Mouse (Mus musculus): ENCODE data around the gene Ndufaf2. TPM values are rescaled to one million over a fixed set of nuclear protein-coding genes. Genes with fewer than 3 reads are reported as not detected.

Ndufaf2 gene
- total RNA-seq, 2 experiments from 2014 or later = 25.9 to 26.4 TPM

DNA sequence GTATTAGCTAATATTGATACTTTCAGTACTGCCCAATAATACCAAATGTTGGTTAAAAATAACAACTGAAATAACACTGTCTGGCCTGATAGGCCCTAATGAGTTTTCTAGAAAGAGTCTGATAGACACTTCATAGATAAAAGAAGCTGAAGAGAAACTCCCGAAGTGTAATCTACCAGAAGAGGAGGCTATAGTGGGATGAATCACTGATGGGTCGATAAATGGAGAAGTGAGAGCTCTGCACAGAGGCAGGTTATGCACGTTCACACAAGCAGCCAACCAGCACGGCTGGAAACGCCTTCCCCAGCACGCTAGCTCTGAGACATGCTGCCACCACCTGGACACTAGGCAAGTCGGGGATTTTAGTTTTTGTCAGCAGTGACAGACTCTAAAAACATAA, 117.1 kb downstream of the Ndufaf2 start:
- peak; percentile 66 to 74 for DNase-seq (ENCODE audit: low spot score in 2 of 2)

- DNase-seq (ENCODE audit: low spot score in 2 of 2) = no peak
Measured at GRCm38 (mm10) chr13:108040451-108040850, 118.0 kb downstream of the Ndufaf2 start.

DNA sequence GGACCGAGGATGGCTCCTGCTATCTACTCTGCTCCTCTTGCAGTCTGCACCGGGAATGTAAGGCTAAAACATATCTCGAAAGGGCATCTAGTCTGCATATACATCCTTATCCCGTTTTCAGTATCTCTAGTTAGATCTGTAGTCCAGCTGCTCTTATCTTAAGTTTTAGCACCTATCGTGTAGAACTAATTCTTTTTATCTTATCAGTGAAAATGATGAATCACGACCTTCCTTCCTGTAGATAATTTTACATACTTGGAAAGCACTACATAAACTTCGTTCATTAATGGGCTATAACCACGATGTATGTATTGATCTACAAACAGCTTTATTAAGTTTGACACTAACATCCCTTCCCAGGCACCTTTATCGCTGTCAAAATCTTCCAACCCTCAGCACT, 118.5 kb downstream of the Ndufaf2 start:
- DNase-seq (ENCODE audit: low spot score in 2 of 2) = no peak

DNA sequence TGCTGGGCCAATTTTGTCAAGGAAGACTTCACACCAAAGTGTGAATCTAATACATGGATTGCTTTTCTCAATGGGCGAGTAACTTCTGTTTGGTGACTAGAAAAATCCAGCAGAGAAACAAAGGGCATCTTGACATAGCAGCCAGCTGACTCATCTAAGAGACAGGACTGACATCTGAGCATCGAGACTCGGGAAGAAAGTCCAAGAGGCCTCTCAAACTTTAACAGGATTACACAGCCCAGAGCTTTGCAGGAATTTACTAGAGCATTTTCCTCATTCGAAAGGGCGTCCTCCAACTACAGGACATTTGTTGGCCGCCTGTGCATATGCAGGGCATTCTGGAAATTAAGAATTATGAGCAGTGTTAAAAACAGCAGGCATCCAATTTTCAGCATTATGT, 119.0 kb downstream of the Ndufaf2 start:
- DNase-seq (ENCODE audit: low spot score in 2 of 2) = no peak

DNA sequence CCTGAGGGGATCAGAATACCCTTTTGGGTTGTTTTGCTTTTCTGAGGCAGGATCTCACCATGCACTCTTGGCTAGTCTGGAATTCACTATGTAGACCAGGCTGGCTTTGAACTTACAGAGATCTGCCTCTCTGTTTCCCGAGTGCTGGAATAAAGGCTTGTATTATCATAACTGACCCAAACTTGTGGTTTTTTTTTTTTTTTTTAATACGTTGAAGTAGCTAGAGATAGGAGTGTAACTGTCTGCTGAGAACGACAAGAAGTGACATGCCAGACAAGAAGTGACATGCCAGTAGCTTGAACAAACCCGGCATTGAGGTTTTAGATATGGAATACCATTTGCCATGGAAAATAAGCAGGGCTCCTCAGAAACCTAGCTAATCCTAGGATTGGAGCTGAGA, 125.6 kb downstream of the Ndufaf2 start:
- DNase-seq (ENCODE audit: low spot score in 2 of 2) = no peak

- no peak for DNase-seq (ENCODE audit: low spot score in 2 of 2)
Measured at GRCm38 (mm10) chr13:108025802-108026201, 132.6 kb downstream of the Ndufaf2 start.

- DNase-seq (ENCODE audit: low spot score in 2 of 2) = no peak
Measured at GRCm38 (mm10) chr13:108017349-108017748, 141.1 kb downstream of the Ndufaf2 start.

DNA sequence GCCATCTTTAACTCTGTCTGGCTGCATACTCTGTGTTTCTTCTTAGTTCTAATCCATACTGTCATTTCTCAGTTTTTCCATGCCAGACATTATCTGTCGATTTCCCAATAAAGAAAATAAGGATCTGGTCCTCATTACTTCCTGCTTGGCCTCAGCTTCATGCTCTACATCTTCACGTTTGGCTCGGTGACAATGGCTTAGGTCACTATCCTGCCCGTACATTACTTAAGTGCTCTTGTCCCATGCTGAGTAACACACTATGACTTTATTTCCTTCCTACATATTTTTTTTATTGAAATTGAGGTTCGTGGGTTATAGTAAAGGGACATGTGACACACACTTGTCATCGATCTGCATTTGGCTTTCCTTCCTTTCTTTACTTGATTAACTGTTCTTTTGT, 143.3 kb downstream of the Ndufaf2 start:
- DNase-seq (ENCODE audit: low spot score in 2 of 2) = no peak

- no peak for DNase-seq (ENCODE audit: low spot score in 2 of 2)
Measured at GRCm38 (mm10) chr13:108013839-108014238, 144.6 kb downstream of the Ndufaf2 start.

GRCm38 (mm10) chr13:108013110-108013509, 145.3 kb downstream of the Ndufaf2 start:
- no peak for DNase-seq (ENCODE audit: low spot score in 2 of 2)

DNA sequence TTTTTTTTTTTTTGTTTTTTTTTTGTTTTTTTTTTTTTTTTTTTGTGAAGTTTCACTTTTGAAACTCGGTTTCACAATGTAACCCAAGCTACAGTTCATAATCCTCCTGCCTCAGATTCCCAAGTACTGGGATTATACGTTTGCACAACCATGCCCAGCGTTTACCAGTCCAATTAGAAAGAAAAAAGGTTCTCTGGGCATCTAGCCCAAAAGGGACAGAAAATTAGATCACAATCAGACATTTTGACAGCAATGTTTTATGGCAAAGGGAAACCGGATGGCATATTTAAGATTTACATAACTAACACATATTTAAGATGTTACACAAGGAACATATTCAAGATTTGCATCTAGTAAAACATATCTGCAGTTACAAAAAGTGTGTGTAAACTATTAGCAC, 150.6 kb downstream of the Ndufaf2 start:
- DNase-seq (ENCODE audit: low spot score in 2 of 2) = no peak

- DNase-seq (ENCODE audit: low spot score in 2 of 2) = no peak
Measured at GRCm38 (mm10) chr13:107996301-107996700, 162.1 kb downstream of the Ndufaf2 start.

DNA sequence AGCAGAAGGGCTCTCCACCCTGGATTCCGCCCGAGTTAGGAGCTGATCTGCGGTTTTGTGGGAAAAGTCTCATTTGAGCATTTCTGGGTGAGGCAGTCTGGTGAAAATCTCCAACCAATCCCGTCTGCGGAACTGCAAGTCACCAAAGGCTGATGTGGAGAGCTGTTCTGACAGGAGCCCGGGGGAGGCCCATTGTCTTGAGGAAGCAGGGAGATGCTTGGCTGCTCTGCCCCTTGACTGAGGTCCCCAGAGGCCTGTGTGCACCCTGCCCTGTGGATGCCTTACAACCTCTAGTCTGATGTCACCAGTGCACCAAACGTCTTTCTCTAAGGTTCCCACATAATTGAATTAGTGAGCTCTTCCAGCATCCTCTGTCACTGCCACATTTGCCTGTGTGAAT, 163.2 kb downstream of the Ndufaf2 start:
- DNase-seq (ENCODE audit: low spot score in 2 of 2) = no peak

DNA sequence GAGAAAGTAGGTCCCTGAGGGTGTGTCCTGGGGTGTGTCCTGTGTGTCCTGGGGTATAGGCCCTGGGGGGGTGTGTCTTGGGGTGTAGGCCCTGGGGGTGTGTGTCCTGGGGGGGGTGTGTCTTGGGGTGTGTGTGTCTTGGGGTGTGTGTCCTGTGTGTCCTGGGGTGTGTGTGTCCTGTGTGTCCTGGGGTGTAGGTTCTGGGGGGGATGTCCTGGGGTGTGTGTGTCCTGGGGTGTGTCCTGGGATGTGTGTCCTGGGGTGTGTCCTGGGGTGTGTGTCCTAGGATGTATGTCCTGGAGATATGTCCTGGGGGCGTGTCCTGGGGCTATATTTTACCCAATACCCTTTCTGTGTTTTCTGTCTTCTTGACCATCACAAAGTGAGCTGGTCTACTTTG, 165.8 kb downstream of the Ndufaf2 start:
- DNase-seq (ENCODE audit: low spot score in 2 of 2) = no peak

- no peak for DNase-seq (ENCODE audit: low spot score in 2 of 2)
Measured at GRCm38 (mm10) chr13:107984641-107985040, 173.8 kb downstream of the Ndufaf2 start.

- no peak for DNase-seq (ENCODE audit: low spot score in 2 of 2)
Measured at GRCm38 (mm10) chr13:107984186-107984585, 174.2 kb downstream of the Ndufaf2 start.

- DNase-seq (ENCODE audit: low spot score in 2 of 2) = no peak
Measured at GRCm38 (mm10) chr13:107983231-107983847, 175.1 kb downstream of the Ndufaf2 start.

DNA sequence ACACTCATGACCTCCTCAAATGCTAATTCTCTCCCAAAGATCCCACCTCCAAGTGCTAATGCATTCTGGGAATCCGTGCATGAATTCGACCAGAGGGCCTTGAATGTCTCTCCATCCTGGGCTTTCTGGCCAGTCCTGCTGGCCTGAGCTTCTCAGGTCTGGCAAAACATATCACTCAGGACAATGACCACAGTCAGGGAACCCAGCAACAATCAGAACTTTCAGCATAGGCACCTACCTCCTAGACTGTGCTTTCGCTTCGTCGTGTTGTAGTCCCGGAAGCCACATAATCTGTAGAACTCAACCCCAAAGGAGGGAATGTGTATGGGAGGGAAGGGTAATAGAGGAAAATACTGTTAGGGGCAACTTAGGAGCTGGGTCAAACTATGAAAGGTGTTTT, 179.0 kb downstream of the Ndufaf2 start:
- DNase-seq (ENCODE audit: low spot score in 2 of 2) = no peak

DNA sequence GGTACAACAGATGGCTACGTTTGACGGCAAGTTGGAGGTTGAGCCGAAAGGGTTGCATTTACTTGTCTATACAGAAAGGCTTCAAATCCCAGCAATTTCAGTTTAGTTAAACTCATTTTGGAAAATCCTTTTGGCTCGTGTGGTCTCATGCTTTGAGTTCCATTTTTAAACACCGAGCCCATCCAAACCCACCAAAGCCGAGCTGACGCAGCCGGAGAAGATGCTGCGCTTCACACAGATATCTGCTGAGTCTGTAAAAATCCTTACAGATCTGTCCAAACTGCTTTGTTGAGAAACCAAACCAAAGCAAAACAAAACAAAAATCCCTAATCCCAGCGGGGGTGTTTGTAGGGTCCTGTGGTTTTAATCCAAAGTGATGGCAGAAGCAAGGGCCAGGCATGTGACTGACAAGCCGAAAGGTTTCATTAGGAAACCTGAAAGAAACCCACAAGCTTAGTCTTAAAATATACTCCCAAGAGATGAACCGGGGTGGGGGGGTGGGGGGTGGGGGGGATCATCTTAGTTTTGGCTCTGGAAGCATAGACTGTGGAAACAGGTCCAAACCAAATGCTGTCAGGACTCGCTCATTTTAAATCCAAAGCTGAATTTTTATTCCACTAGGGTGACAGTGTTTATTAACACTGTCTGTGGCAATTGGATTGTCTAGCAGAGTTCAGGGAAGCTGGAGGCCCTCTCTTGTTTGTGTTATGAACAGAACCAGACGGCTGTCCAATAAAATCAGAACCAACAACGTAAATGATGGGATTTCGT, 181.4 kb downstream of the Ndufaf2 start:
- no peak for DNase-seq (ENCODE audit: low spot score in 2 of 2)

- DNase-seq (ENCODE audit: low spot score in 2 of 2) = no peak
Measured at GRCm38 (mm10) chr13:107972451-107972850, 186.0 kb downstream of the Ndufaf2 start.

DNA sequence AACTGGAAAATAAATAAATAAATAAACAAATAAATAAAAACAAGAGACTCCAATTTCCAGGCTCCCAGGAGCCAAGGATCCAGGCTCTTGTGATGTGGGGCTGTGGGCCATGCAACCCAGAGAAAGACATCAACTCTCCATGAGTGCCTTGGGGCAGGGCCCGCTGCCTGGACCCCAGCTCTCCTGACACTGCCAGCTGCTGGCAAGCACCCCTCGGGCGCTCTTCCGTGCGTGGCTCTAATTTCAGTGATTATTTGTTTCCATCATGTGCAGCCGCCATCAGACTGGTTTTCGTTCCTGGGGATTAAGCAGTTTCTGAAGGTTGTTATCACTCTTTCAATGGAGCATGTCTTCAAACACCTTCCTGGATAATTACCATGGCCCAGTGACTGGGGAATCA, 186.6 kb downstream of the Ndufaf2 start:
- DNase-seq (ENCODE audit: low spot score in 2 of 2) = no peak

DNA sequence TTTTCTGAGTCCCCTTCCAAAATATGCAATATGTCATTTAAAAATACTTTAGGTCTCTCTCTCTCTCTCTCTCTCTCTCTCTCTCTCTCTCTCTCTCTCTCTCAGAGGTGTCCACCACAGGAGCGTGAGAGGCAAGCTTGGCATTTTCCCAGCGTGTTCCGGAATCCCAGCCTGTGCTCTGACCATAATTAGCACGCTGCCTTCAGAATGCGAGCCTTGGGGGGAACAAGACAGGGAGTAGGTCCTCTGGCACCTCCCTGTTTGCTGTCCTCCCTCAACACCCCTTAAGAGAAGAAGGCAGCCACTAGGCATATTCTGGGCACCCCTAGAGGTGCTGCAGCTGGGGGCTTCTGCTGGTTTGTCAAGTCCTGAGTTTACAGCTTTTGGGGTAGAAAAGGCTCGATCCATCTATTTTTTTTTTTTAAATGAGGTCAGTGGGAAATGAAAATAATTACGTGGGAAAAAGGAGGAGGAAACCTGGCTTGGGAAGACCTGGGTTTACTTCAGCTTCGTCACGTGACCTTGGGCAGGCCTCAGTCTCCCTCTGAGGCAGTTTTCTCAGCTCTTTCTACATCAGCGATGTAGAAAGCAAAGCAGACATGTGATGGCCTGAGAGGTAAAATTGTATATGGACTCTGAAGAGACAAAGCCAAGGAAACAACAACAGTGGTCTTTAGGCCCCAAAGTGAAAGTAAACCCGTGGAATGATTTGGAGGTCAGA, 187.8 kb downstream of the Ndufaf2 start:
- DNase-seq (ENCODE audit: low spot score in 2 of 2) = peak in 1 of 2 experiments; percentile 37
